Mouse (Mus musculus) stomach, postnatal 0 days (tissue): ENCODE measurements at regions not wholly inside any gene's neighbourhood (a gene's known extent, or its start where the extent isn't known, plus 50 kb on each side); places are given as distances from the start of the nearest gene placed in this dataset.

Experiments used
- CTCF ChIP-seq: IDR thresholded peaks from 2 replicates; pipeline ENCODE4 v1.5.1; 2016; ENCODE audit warnings: antibody characterized with exemption, low read depth, mild to moderate bottlenecking, moderate library complexity
- EP300 ChIP-seq: optimal IDR thresholded peaks from 2 replicates; pipeline ENCODE3; 2016; ENCODE audit warnings: antibody characterized with exemption

DNA sequence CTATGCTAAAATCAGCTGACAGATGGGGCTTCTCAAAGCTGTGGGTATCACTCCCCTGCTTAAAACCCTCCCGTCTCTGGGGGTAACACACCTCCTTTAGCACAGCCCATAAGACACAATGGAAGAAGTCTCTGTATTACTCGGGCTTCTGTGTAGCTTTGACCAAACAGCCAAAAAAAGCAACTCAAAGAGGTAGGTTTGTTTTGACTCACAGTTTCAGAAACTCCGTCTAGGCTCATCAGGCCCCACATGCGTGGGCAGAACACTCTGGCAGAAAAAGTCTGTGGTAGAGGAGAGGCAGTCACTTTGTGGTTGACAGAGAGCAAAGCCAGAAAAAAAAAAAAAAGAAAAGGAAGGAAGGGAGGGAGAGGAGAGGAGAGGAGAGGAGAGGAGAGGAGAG is 133.8 kb downstream of the Rps15a start:
- no peak for TF ChIP-seq CTCF
- no peak for TF ChIP-seq EP300
